Mouse (Mus musculus): Measurements from ENCODE around the gene Sowaha. TPM values are rescaled to one million over a fixed set of nuclear protein-coding genes. Genes with fewer than 3 reads are reported as not detected.

The Sowaha gene
- total RNA-seq, 1 experiment = 0.13 TPM

DNA sequence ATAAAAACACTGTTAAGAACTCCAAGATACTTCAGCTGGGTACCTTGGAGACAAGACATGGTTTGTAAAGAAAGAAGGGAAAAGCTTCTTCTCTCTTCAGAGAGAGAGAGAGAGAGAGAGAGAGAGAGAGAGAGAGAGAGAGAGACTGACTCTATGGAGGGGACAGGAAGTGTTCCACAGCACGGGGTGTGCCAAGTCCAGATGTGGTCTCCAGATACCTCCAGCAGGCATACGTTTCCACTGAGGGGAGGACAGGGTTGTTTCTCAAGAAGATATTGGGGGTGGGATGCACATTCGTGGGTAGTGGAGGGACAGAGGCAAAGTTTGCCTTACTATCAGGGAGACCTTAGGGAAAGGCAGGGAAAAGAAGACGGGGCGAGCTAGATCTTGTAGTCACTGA is 38.7 kb upstream of the Sowaha start:
- Histone ChIP-seq H3K9me3 (ENCODE audit: control insufficient read depth, insufficient read depth, low read depth, low read length) (no peaks in the 10 kb centered on the region), H3K36me3 (ENCODE audit: control insufficient read depth, insufficient read depth, low read length, poor library complexity, severe bottlenecking) (no peaks in the 10 kb centered on the region), H3K27ac (ENCODE audit: insufficient read depth, low read depth, low read length, poor library complexity, severe bottlenecking) (no peak overlapping the region), H3K4me1 (ENCODE audit: control insufficient read depth in 2 of 2, insufficient read depth in 2 of 2, low read length in 2 of 2, poor library complexity in 1 of 2) (peaks cover 12% of the 10 kb centered on the region in 2 experiments; a peak in 2 of 4 replicates), H3K4me3 (ENCODE audit: insufficient read depth in 1 of 2, low read depth in 1 of 2, low read length in 2 of 2, poor library complexity in 1 of 2, severe bottlenecking in 1 of 2) (peak overlapping the region in 1 of 2 experiments; percentile 80; a peak in 1 of 4 replicates), H3K9ac (ENCODE audit: insufficient read depth, low read depth, low read length, poor library complexity, severe bottlenecking) (no peak overlapping the region)
- in situ Hi-C loops (cut with MboI; ENCODE audit: low sequenced_read_pairs in 2 of 2, unreplicated experiment in 2 of 2) = no loop called here
- TF ChIP-seq ZC3H11A (IDR thresholded peaks at IDR 0.05; ENCODE audit: borderline replicate concordance, low read depth, low read length) (no peak), CHD2 (IDR thresholded peaks at IDR 0.05; ENCODE audit: low read depth, low read length) (no peak), HCFC1 (IDR thresholded peaks at IDR 0.05; ENCODE audit: borderline replicate concordance, insufficient read depth, low read length) (no peak), ZNF384 (IDR thresholded peaks at IDR 0.05; ENCODE audit: low read depth, low read length) (no peak), MAFK (IDR thresholded peaks at IDR 0.05; ENCODE audit: insufficient read depth, low read depth, low read length) (no peak)
- DNase-seq (ENCODE audit: low read depth, low spot score) = no peak

DNA sequence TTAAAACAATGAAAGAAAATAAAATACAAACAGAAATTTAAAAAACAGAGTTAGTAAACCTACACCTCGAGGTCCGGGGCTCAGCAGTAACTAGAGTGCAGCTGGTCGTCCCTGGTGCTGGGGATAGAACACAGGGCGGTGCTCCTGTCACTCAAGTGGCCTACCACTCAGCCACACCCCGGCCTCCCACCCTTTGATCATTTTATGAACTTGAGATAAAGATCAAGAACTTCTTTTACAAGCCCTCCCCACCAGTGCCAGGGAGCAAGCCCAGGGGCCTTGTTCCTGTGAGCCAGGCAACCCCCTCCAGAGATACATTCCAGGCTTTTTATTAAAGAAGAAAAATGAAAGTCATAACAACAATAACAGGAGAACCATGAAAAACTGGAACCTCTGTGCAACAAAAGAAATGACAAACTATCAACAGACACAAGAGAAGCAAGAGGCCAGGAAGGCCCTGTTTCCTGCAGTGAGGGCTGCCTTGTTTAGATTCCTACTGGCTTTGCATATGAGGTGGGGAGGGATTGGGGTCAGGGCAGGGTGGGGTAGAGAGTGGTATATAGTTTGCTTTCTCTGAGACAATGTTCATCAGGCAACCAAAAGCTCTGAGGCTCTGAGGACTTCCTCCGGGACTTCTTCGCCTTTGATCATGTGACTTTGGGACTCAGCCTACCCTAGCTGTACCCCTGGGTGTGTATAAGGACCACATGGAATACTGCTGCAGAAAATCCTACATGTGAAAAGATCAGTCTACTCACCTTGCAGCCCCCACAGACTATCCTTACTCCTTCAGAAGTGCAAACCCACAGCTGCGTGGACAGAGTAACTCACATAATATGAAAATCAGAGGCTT is 36.9 kb upstream of the Sowaha start:
- Histone ChIP-seq H3K27ac (ENCODE audit: insufficient read depth, low read depth, low read length, poor library complexity, severe bottlenecking) (no peak overlapping the region), H3K9me3 (ENCODE audit: control insufficient read depth, insufficient read depth, low read depth, low read length) (no peaks in the 10 kb centered on the region), H3K36me3 (ENCODE audit: control insufficient read depth, insufficient read depth, low read length, poor library complexity, severe bottlenecking) (no peaks in the 10 kb centered on the region), H3K4me3 (ENCODE audit: insufficient read depth in 1 of 2, low read depth in 1 of 2, low read length in 2 of 2, poor library complexity in 1 of 2, severe bottlenecking in 1 of 2) (no peak overlapping the region), H3K4me1 (ENCODE audit: control insufficient read depth in 2 of 2, insufficient read depth in 2 of 2, low read length in 2 of 2, poor library complexity in 1 of 2) (peaks cover 12% of the 10 kb centered on the region in 2 experiments; a peak in 2 of 4 replicates), H3K9ac (ENCODE audit: insufficient read depth, low read depth, low read length, poor library complexity, severe bottlenecking) (no peak overlapping the region)
- TF ChIP-seq MAFK (IDR thresholded peaks at IDR 0.05; ENCODE audit: insufficient read depth, low read depth, low read length) (no peak), ZNF384 (IDR thresholded peaks at IDR 0.05; ENCODE audit: low read depth, low read length) (no peak)
- in situ Hi-C loops (cut with MboI; ENCODE audit: low sequenced_read_pairs in 2 of 2, unreplicated experiment in 2 of 2) = no loop called here
- no peak for DNase-seq (ENCODE audit: low read depth, low spot score)

DNA sequence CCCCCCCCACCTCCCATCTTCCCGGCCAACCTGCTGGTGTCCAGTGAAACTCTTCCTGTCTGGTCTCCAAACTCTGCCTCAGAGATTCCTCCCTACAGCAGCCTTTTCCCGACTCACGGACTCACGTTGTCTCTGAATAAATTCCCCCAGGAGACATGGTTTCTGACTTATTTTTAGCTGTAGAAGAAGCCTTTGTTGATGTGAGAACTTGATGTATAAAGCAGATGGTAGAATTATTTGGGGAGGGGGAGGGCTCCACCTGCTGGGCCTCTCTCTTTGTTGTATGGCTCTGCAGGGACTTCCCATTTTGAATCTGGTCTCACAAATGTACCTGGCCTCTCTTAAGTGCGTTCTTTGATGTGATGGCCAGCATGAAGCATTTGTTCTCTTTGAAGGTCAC is 30.3 kb upstream of the Sowaha start:
- Histone ChIP-seq H3K9me3 (ENCODE audit: control insufficient read depth, insufficient read depth, low read depth, low read length) (no peaks in the 10 kb centered on the region), H3K27ac (ENCODE audit: insufficient read depth, low read depth, low read length, poor library complexity, severe bottlenecking) (no peak overlapping the region), H3K4me3 (ENCODE audit: insufficient read depth in 1 of 2, low read depth in 1 of 2, low read length in 2 of 2, poor library complexity in 1 of 2, severe bottlenecking in 1 of 2) (no peak overlapping the region), H3K9ac (ENCODE audit: insufficient read depth, low read depth, low read length, poor library complexity, severe bottlenecking) (no peak overlapping the region), H3K4me1 (ENCODE audit: control insufficient read depth in 2 of 2, insufficient read depth in 2 of 2, low read length in 2 of 2, poor library complexity in 1 of 2) (peaks cover 9 to 12% of the 10 kb centered on the region in 2 experiments; a peak in 2 of 4 replicates), H3K36me3 (ENCODE audit: control insufficient read depth, insufficient read depth, low read length, poor library complexity, severe bottlenecking) (no peaks in the 10 kb centered on the region)
- in situ Hi-C loops (cut with MboI; ENCODE audit: low sequenced_read_pairs in 2 of 2, unreplicated experiment in 2 of 2) = no loop called here
- no peak for DNase-seq (ENCODE audit: low read depth, low spot score)
- TF ChIP-seq CHD2 (IDR thresholded peaks at IDR 0.05; ENCODE audit: low read depth, low read length) (no peak), ZC3H11A (IDR thresholded peaks at IDR 0.05; ENCODE audit: borderline replicate concordance, low read depth, low read length) (no peak), HCFC1 (IDR thresholded peaks at IDR 0.05; ENCODE audit: borderline replicate concordance, insufficient read depth, low read length) (no peak), MAFK (IDR thresholded peaks at IDR 0.05; ENCODE audit: insufficient read depth, low read depth, low read length) (no peak), ZNF384 (IDR thresholded peaks at IDR 0.05; ENCODE audit: low read depth, low read length) (no peak)

DNA sequence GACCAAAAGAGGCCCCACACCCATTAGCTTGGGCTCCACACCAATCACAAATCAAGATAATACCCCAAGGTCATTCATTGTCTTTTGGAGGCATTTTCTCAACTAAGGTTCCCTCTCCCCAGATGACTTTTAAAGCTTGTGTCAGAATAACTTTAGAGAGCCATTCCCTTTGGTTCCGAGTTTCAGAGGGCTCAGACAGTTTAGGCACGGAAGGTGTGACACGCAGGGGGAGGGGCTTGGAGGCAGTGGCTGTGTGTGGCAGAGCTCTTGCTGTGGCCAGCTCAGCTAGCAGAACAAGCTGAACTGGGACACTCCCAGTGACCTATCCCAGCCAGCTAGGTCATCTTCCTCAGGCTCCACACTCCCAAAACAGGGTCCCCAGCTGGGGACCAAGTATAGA is 28.5 kb upstream of the Sowaha start:
- Histone ChIP-seq H3K9me3 (ENCODE audit: control insufficient read depth, insufficient read depth, low read depth, low read length) (no peaks in the 10 kb centered on the region), H3K4me3 (ENCODE audit: insufficient read depth in 1 of 2, low read depth in 1 of 2, low read length in 2 of 2, poor library complexity in 1 of 2, severe bottlenecking in 1 of 2) (no peak overlapping the region), H3K36me3 (ENCODE audit: control insufficient read depth, insufficient read depth, low read length, poor library complexity, severe bottlenecking) (no peaks in the 10 kb centered on the region), H3K4me1 (ENCODE audit: control insufficient read depth in 2 of 2, insufficient read depth in 2 of 2, low read length in 2 of 2, poor library complexity in 1 of 2) (peaks cover 8 to 9% of the 10 kb centered on the region in 2 experiments; a peak in 2 of 4 replicates), H3K27ac (ENCODE audit: insufficient read depth, low read depth, low read length, poor library complexity, severe bottlenecking) (no peak overlapping the region), H3K9ac (ENCODE audit: insufficient read depth, low read depth, low read length, poor library complexity, severe bottlenecking) (no peak overlapping the region)
- in situ Hi-C loops (cut with MboI; ENCODE audit: low sequenced_read_pairs in 2 of 2, unreplicated experiment in 2 of 2) = no loop called here
- no peak for TF ChIP-seq ZNF384 (IDR thresholded peaks at IDR 0.05; ENCODE audit: low read depth, low read length)
- no peak for TF ChIP-seq CHD2 (IDR thresholded peaks at IDR 0.05; ENCODE audit: low read depth, low read length)
- TF ChIP-seq MAFK (IDR thresholded peaks at IDR 0.05; ENCODE audit: insufficient read depth, low read depth, low read length) = no peak
- no peak for TF ChIP-seq HCFC1 (IDR thresholded peaks at IDR 0.05; ENCODE audit: borderline replicate concordance, insufficient read depth, low read length)
- no peak for TF ChIP-seq ZC3H11A (IDR thresholded peaks at IDR 0.05; ENCODE audit: borderline replicate concordance, low read depth, low read length)
- DNase-seq (ENCODE audit: low read depth, low spot score) = no peak

Data from ES-E14 (cell line).